Mouse (Mus musculus) erythroblast, embryonic 14.5 days (primary cell): ENCODE data around the gene Ano10. TPM values are rescaled to one million over a fixed set of nuclear protein-coding genes. Genes with fewer than 3 reads are reported as not detected.

ENCODE experiments used
- H3K27me3 ChIP-seq: 2 replicates; pipeline ENCODE4 v1.6.1; 2012; ENCODE audit warnings: inconsistent platforms; ENCODE audit not compliant: control insufficient read depth
- H3K36me3 ChIP-seq: 2 replicates; pipeline ENCODE4 v1.6.1; 2012; ENCODE audit warnings: mild to moderate bottlenecking, inconsistent platforms; ENCODE audit not compliant: control insufficient read depth
- H3K4me1 ChIP-seq: 2 replicates; pipeline ENCODE4 v1.6.1; 2012; ENCODE audit warnings: inconsistent platforms; ENCODE audit not compliant: control insufficient read depth
- H3K4me3 ChIP-seq: replicated peaks from 2 replicates; pipeline ENCODE3; 2012; ENCODE audit warnings: moderate library complexity, mild to moderate bottlenecking, inconsistent platforms
- H3K9me3 ChIP-seq: 2 replicates; pipeline ENCODE4 v1.6.1; 2012; ENCODE audit warnings: low read length, inconsistent platforms, mixed read lengths; ENCODE audit not compliant: control insufficient read depth
- GATA1 ChIP-seq: IDR thresholded peaks from 2 replicates; pipeline ENCODE4 v1.6.1; 2012; ENCODE audit warnings: low read length, inconsistent platforms, mixed read lengths
- TAL1 ChIP-seq: IDR thresholded peaks from 3 replicates; pipeline ENCODE4 v1.6.1; 2012; ENCODE audit warnings: low read length, inconsistent platforms, mixed read lengths
- polyA plus RNA-seq: library from polyadenylated mRNA; stranded (reverse); fragments of >175 nt; gene quantifications from 2 replicates; pipeline ENCODE4 v1.2.3, GENCODE M21; 2012

The Ano10 gene
- polyA plus RNA-seq, 1 experiment, result 0.10 TPM

GRCm38 (mm10) chr9:122226419-122226818 is 67.8 kb downstream of the Ano10 start:
- H3K4me1 ChIP-seq, result no peaks in the 10 kb centered on the region
- no peaks in the 10 kb centered on the region for H3K9me3 ChIP-seq
- H3K36me3 ChIP-seq, result no peaks in the 10 kb centered on the region; the same call in 1 of the 2 replicates
- TF ChIP-seq GATA1 (no peak), TAL1 (no peak)
- no peak overlapping the region for H3K4me3 ChIP-seq
- no peaks in the 10 kb centered on the region for H3K27me3 ChIP-seq

DNA sequence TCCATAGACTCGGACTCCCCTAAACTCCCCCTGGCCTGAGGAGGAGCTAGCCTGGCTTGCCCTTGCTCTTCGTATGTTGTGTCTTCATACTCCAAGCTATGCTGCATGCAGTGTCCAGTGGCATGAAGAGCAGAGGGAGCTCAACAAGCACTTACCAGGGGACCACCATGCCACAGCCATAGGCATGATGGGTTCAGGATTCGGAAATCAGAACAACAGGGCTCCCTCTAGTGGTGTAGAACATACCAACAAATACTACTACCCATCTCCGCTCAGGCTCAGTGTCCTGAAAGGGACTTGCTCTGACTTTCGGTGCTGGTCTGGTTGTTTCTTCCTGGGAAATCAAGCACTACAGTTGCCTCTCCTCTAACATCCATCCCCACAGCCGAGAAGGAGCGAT is 68.9 kb downstream of the Ano10 start:
- H3K27me3 ChIP-seq, result no peaks in the 10 kb centered on the region
- TF ChIP-seq GATA1 (no peak), TAL1 (no peak)
- no peaks in the 10 kb centered on the region for H3K4me1 ChIP-seq
- H3K36me3 ChIP-seq, result no peaks in the 10 kb centered on the region; the same call in 1 of the 2 replicates
- no peaks in the 10 kb centered on the region for H3K9me3 ChIP-seq
- H3K4me3 ChIP-seq, result no peak overlapping the region

- Histone ChIP-seq H3K9me3 (no peaks in the 10 kb centered on the region), H3K27me3 (no peaks in the 10 kb centered on the region), H3K4me1 (no peaks in the 10 kb centered on the region), H3K36me3 (no peaks in the 10 kb centered on the region; the same call in 1 of the 2 replicates), H3K4me3 (no peak overlapping the region)
- TF ChIP-seq GATA1 (no peak), TAL1 (no peak)
Measured at GRCm38 (mm10) chr9:122223005-122223404, 71.2 kb downstream of the Ano10 start.

DNA sequence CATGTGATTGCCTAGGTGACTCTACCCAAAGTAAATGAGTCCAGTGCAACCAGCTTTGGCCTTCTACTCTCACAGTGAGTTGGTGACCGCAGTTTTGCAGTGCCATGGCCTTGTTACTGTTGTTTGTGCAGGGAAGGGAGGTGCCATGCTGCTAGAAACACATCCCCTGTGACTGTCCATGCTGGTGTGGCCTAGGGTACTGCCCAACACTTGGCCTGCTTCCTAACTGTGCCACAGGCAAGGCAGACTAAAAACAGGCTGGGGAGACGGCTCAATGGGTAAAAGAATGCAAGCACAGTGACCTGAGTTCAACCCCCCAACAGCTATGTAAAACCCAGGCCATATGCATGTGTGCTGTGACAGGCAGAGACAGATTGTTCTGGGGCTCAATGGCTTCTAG is 74.3 kb downstream of the Ano10 start:
- Histone ChIP-seq H3K27me3 (no peaks in the 10 kb centered on the region), H3K9me3 (no peaks in the 10 kb centered on the region), H3K4me3 (no peak overlapping the region), H3K36me3 (no peaks in the 10 kb centered on the region), H3K4me1 (no peaks in the 10 kb centered on the region)
- no peak for TF ChIP-seq TAL1

DNA sequence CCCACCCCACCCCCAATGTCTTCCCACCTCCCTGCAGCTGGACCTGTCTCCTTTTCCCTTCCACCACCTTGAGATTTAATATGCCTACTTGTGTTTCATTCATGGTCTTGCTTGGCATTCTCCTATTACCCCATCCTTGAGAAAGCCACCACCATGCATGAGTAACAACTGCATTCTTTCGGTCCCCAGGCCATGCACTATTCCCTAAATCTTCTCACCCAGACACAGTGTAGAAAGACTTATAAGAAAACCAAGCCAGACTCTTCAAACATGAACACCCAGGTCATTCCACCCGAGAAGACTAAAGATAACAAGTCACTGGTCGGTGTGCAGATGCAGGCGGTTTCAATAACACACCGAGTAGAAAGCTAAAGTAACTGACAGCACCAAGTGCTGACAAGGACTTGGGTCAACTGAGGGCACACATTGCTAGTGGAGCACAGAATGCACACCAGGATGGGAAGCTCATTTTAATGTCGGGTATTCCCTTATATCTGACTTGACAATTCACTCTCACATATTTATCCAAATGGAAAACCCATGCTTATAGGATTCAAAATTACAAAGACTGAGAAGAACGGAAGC is 77.2 kb downstream of the Ano10 start:
- no peaks in the 10 kb centered on the region for H3K27me3 ChIP-seq
- H3K4me1 ChIP-seq, result no peaks in the 10 kb centered on the region
- no peaks in the 10 kb centered on the region for H3K36me3 ChIP-seq
- H3K4me3 ChIP-seq, result no peak overlapping the region
- no peaks in the 10 kb centered on the region for H3K9me3 ChIP-seq
- TF ChIP-seq GATA1 (no peak), TAL1 (no peak)

GRCm38 (mm10) chr9:122215118-122215517 is 79.1 kb downstream of the Ano10 start:
- TF ChIP-seq GATA1, result no peak
- TF ChIP-seq TAL1, result no peak
- no peaks in the 10 kb centered on the region for H3K9me3 ChIP-seq
- no peaks in the 10 kb centered on the region for H3K4me1 ChIP-seq
- H3K4me3 ChIP-seq, result no peak overlapping the region
- H3K27me3 ChIP-seq, result no peaks in the 10 kb centered on the region
- no peaks in the 10 kb centered on the region for H3K36me3 ChIP-seq

DNA sequence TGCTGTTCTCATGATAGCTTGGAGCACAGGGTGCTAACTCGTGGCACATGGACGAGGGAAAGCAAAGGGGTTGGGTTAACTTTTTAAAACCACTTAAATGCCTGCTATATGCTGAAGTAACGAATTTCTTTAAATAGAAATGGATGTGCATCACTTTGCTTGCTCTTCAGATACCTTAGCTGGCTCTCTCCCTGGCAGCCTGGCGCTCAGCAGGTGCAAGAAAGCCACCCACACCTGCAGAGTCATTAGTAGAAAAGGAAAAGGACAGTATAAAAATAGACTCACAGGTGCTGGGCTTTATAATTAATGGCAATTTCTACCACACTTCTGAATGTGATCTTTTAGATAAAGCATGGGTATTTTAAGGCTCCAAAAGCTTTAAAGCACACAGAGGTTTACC is 85.9 kb downstream of the Ano10 start:
- Histone ChIP-seq H3K4me1 (no peaks in the 10 kb centered on the region), H3K36me3 (no peaks in the 10 kb centered on the region), H3K27me3 (no peaks in the 10 kb centered on the region), H3K4me3 (no peak overlapping the region), H3K9me3 (no peaks in the 10 kb centered on the region)
- no peak for TF ChIP-seq TAL1
- TF ChIP-seq GATA1, result no peak

GRCm38 (mm10) chr9:122205543-122206200 is 88.6 kb downstream of the Ano10 start:
- Histone ChIP-seq H3K4me3 (no peak overlapping the region), H3K36me3 (no peaks in the 10 kb centered on the region), H3K27me3 (no peaks in the 10 kb centered on the region), H3K9me3 (no peaks in the 10 kb centered on the region), H3K4me1 (no peaks in the 10 kb centered on the region)
- no peak for TF ChIP-seq GATA1

GRCm38 (mm10) chr9:122204508-122204907 is 89.7 kb downstream of the Ano10 start:
- no peak for TF ChIP-seq TAL1
- Histone ChIP-seq H3K4me3 (no peak overlapping the region), H3K36me3 (no peaks in the 10 kb centered on the region), H3K4me1 (no peaks in the 10 kb centered on the region), H3K27me3 (no peaks in the 10 kb centered on the region), H3K9me3 (no peaks in the 10 kb centered on the region)

DNA sequence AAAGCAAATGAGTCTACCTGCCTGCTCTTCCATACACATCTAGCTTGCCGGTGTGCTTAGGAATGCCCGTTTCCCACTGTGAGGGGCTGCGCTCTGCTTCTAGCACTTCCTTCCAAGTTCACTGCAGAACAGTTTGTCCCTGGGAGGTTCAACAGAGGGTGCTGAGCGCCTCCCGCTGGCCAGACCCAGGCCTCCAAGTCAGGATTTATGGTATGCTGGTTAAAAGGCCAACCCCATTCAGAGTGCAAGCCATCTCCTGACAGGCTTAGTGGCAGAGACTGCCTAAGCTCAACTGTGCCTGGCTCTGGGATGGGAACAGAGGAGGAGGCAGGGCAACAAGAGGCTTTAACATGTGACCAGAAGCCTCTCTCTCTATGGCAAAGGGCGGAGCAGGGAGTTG is 95.0 kb downstream of the Ano10 start:
- no peaks in the 10 kb centered on the region for H3K9me3 ChIP-seq
- H3K4me3 ChIP-seq, result no peak overlapping the region
- H3K36me3 ChIP-seq, result no peaks in the 10 kb centered on the region
- no peaks in the 10 kb centered on the region for H3K27me3 ChIP-seq
- no peaks in the 10 kb centered on the region for H3K4me1 ChIP-seq
- TF ChIP-seq GATA1 (no peak), TAL1 (no peak)
